ENCODE assay signal across 9 mouse cellular contexts in the genomic region with DNA sequence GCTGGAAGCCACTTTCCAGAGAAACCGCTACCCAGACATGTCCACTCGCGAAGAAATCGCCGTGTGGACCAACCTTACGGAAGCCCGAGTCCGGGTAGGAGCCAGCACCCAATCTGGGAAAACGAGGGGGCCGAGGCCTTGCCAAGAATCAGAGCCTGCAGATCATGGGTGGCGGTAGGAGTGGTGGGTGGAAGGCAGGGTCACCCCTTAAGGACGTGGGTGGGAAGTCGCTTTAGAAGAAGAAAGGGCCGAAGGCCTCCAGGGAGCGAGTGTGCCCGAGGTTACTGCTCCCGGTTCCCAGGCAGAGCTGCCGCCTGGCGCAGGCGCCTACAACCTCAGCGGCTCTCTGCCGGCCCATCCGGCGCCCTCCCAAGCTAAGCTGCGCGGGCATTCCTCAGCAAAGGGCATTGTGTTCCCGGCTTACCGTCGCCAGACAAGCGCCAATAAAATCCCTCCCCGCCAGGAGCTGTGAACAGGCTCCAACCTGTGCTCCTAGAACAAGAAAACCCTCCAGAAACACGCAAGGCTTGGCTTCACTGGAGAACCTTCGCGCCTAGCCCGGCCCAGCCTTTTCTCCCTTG. TPM values are rescaled to one million over a fixed set of nuclear protein-coding genes. Genes with fewer than 3 reads are reported as not detected.
A peak's percentile ranks its signal among the peaks of the same experiment; 100 is the strongest.
DNase-seq lines count a peak whose midpoint lies in the region; ATAC-seq and TF ChIP-seq lines count a peak whose summit lies in the region.
"Had no signal": no experiment of that assay in that cellular context is flagged by ENCODE, and none has a peak within 500 bp of the region (broad histone marks: within the 10 kb centered on the region; RNA-seq: fewer than 3 reads in every experiment).

No protein-coding gene starts in this region.

- no peak overlapping the region for H3K9ac ChIP-seq in forebrain, embryonic 12.5 days
- peak overlapping the region; percentile 42; the same call in 1 of the 2 replicates for H3K9ac ChIP-seq in kidney, postnatal 0 days (ENCODE audit: low read depth, low read length)

- peak; percentile 18 for DNase-seq in lung, postnatal 14 days
- no peak for DNase-seq in lung, postnatal 10 days
- no peak for DNase-seq in kidney, postnatal 0 days (ENCODE audit: low spot score)
- peak; percentile 71 for DNase-seq in retina, embryonic 14.5 days (ENCODE audit: low spot score)
- DNase-seq in thymus, postnatal 10 days (ENCODE audit: low spot score in 2 of 2): no peak
- DNase-seq in left cerebral cortex, adult 11 months (ENCODE audit: low spot score): no peak

- peak overlapping the region; percentile 53 for H3K4me3 ChIP-seq in forebrain, embryonic 12.5 days (replicated peaks)
- H3K4me3 ChIP-seq in kidney, postnatal 0 days (replicated peaks; ENCODE audit: low read depth, low read length): peak overlapping the region; percentile 45

- no peak overlapping the region for H3K27ac ChIP-seq in forebrain, embryonic 12.5 days
- 0 out of 2 replicates have a peak overlapping the region, but pooled peaks have one; percentile 16 for H3K27ac ChIP-seq in kidney, postnatal 0 days

- H3K4me1 ChIP-seq in forebrain, embryonic 12.5 days: peaks cover 33% of the 10 kb centered on the region
- H3K4me1 ChIP-seq in kidney, postnatal 0 days (replicated peaks; ENCODE audit: insufficient read depth, low read length): peaks cover 4% of the 10 kb centered on the region; the same call in 1 of the 2 replicates

- ATAC-seq in forebrain, embryonic 12.5 days (ENCODE audit: low FRiP score): no peak
- no peak for ATAC-seq in kidney, postnatal 0 days (replicated peaks; ENCODE audit: low FRiP score, low read depth)
- no peak for ATAC-seq in erythroblast, adult 5-6 weeks (replicated peaks; ENCODE audit: low FRiP score, poor library complexity, severe bottlenecking)

- H3K27me3 ChIP-seq in forebrain, embryonic 12.5 days: peaks cover 90% of the 10 kb centered on the region
- H3K27me3 ChIP-seq in kidney, postnatal 0 days (ENCODE audit: insufficient read depth, low read length): peaks cover 85% of the 10 kb centered on the region

- H3K9me3 ChIP-seq in forebrain, embryonic 12.5 days: no peaks in the 10 kb centered on the region
- H3K9me3 ChIP-seq in kidney, postnatal 0 days (replicated peaks; ENCODE audit: low read length): no peaks in the 10 kb centered on the region

- no peaks in the 10 kb centered on the region for H3K36me3 ChIP-seq in forebrain, embryonic 12.5 days (replicated peaks)
- no peaks in the 10 kb centered on the region for H3K36me3 ChIP-seq in kidney, postnatal 0 days (ENCODE audit: insufficient read depth, low read length)

- peak overlapping the region; percentile 35 for H3K4me2 ChIP-seq in forebrain, embryonic 12.5 days
- H3K4me2 ChIP-seq in kidney, postnatal 0 days (ENCODE audit: low read length): peak overlapping the region; percentile 33

- TF ChIP-seq CTCF in kidney, postnatal 0 days (IDR thresholded peaks at IDR 0.05; ENCODE audit: low read depth): no peak

- 1% methylated on average over 34 of the region's 35 CpGs for WGBS in forebrain, embryonic 12.5 days
- WGBS in kidney, postnatal 0 days: 3% methylated on average over 35 of the region's 35 CpGs

RNA-seq across cellular contexts. Expression of a gene that starts 16.2 kb away (rescaled TPM):
- 15.9 and 28.3 TPM in 2 replicates for polyA plus RNA-seq in forebrain, embryonic 12.5 days (2016; fragmentation: Nextera tagmentation; extraction: Ambion mirVana)
- 6.5 and 7.0 TPM in 2 replicates for polyA plus RNA-seq in kidney, postnatal 0 days (2015; fragmentation: Nextera tagmentation; extraction: Ambion mirVana)
- not detected in 2 replicates for total RNA-seq in erythroblast, adult 5-6 weeks (2015; ENCODE audit: low replicate concordance)
- not detected in 2 replicates for total RNA-seq in erythroblast, adult 5-6 weeks (2017; ENCODE audit: low replicate concordance)
- total RNA-seq: left cerebral cortex, postnatal 36 days had no signal

Comparison
In these comparisons a context has a peak if more than half of its experiments do, and no peak if none do; other contexts are left out.
1. DNase-seq: peak in lung, postnatal 14 days (single experiment) and retina, embryonic 14.5 days (single experiment); none in lung, postnatal 10 days (single experiment), kidney, postnatal 0 days (single experiment), thymus, postnatal 10 days (0 of 2) and left cerebral cortex, adult 11 months (single experiment).